Mouse (Mus musculus) brain, embryonic 14.5 days (tissue): ENCODE results near the gene Rnf216.

Experiments
- CTCF ChIP-seq: fragments of 200-500 bp; IDR thresholded peaks from 2 replicates; pipeline ENCODE4 v1.5.1; 2012; ENCODE audit warnings: inconsistent platforms, mild to moderate bottlenecking, moderate library complexity, borderline replicate concordance; ENCODE audit not compliant: insufficient read depth, insufficient read length; ENCODE audit errors: extremely low read depth
- POLR2A ChIP-seq: fragments of 200-500 bp; IDR thresholded peaks from 2 replicates; pipeline ENCODE4 v1.6.1; 2012; ENCODE audit warnings: mild to moderate bottlenecking, inconsistent platforms, borderline replicate concordance; ENCODE audit not compliant: poor library complexity, insufficient read depth, insufficient read length, severe bottlenecking; ENCODE audit errors: extremely low read depth

GRCm38 (mm10) chr5:143127837-143128236 lies 15.0 kb upstream of the Rnf216 start:
- TF ChIP-seq CTCF (no peak), POLR2A (no peak)
